Mouse (Mus musculus): ENCODE results near the gene Suco. TPM values are rescaled to one million over a fixed set of nuclear protein-coding genes. Genes with fewer than 3 reads are reported as not detected.

Suco gene
- polyA plus RNA-seq, 1 experiment from 2014 or later: 11.6 TPM

DNA sequence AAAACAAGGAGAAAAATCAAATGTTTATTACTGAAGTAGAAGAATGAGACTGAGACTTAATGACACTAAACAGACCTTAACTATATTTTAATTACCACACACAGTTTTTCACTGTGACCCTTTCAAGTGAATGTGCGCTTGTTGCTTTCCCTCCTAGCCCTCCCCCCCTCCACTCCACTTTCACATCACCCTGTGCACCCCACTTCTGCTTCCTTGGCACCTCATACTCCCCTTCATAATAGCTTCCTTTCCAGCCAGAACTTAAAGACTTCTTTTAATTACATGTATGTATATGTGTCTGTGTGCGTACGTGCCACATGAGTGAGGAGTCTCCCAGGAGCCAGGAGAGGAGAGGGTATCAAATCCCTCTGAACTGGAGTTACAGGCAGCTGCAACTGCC lies 12.3 kb upstream of the Suco start:
- no peaks in the 10 kb centered on the region for H3K9me3 ChIP-seq (replicated peaks)
- no peak overlapping the region for H3K4me3 ChIP-seq
- no peak overlapping the region for H3K4me2 ChIP-seq
- no peak overlapping the region for H3K27ac ChIP-seq
- H3K9ac ChIP-seq: no peak overlapping the region
- H3K36me3 ChIP-seq: no peaks in the 10 kb centered on the region
- H3K27me3 ChIP-seq: no peaks in the 10 kb centered on the region
- WGBS: 93% methylated on average over 3 of the region's 3 CpGs
- H3K4me1 ChIP-seq (replicated peaks): 0 out of 2 replicates have a peak, but pooled peaks cover 4% of the 10 kb centered on the region
- ATAC-seq (replicated peaks; ENCODE audit: insufficient number of reproducible peaks, insufficient read depth, low FRiP score, low read depth): no peak

DNA sequence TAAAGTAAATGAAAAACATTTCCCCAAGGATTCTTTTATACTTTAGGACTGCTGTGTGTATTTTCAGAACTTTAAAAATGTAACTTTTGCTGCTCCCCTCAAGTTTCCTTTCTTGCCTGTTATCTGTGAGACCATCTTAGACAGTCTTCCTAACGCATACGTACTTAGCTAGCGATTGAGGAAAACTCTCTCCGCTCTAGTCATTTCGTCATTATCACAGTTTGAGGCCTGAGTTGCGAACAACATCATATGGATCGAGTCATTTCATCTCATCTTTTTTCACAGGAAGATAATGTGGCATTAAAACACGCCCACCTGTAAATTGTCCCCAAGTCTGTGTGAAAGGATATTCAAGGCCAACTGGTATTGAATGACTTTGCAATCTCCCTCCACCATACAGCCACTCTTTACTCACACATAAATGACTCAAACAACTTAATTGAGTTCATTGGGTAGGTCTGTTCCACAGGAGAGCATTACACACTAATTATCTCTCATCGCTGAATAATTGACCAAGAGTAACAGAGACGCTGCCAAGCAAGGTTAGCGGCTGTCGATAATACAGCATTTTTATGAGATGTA lies 11.3 kb upstream of the Suco start:
- no peak overlapping the region for H3K4me2 ChIP-seq
- WGBS: 83% methylated on average over 12 of the region's 12 CpGs

DNA sequence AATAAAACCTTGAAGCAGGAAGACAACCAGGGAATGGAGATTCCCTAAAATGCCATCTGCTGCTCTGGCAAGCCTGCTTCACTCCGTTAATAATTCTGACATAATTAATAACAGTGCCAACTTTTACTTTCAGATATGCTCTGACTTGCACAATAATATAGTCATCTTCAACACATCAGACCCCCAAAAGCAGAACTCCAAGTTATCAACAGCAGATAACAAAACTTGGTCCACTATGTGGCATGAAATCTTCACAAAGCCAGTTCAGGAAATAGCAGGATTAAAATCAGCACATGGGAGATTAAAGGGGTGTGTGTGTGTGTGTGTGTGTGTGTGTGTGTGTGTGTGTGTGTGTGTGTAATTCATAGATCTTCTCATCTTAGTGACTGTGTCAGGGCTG lies 9.3 kb upstream of the Suco start:
- ATAC-seq (replicated peaks; ENCODE audit: insufficient number of reproducible peaks, insufficient read depth, low FRiP score, low read depth): no peak
- Histone ChIP-seq H3K27ac (no peak overlapping the region), H3K4me1 (replicated peaks) (no peaks in the 10 kb centered on the region), H3K9me3 (replicated peaks) (no peaks in the 10 kb centered on the region), H3K36me3 (no peaks in the 10 kb centered on the region), H3K4me2 (no peak overlapping the region), H3K27me3 (no peaks in the 10 kb centered on the region), H3K9ac (no peak overlapping the region), H3K4me3 (no peak overlapping the region)
- 65% methylated on average over 1 of the region's 1 CpGs for WGBS

More for the DNA sequence above, 11.3 kb upstream of the Suco start:
- Histone ChIP-seq H3K9me3 (replicated peaks) (no peaks in the 10 kb centered on the region), H3K9ac (no peak overlapping the region), H3K27ac (no peak overlapping the region), H3K27me3 (no peaks in the 10 kb centered on the region), H3K4me1 (replicated peaks) (no peaks in the 10 kb centered on the region), H3K36me3 (no peaks in the 10 kb centered on the region), H3K4me3 (no peak overlapping the region)
- ATAC-seq (replicated peaks; ENCODE audit: insufficient number of reproducible peaks, insufficient read depth, low FRiP score, low read depth): no peak

DNA sequence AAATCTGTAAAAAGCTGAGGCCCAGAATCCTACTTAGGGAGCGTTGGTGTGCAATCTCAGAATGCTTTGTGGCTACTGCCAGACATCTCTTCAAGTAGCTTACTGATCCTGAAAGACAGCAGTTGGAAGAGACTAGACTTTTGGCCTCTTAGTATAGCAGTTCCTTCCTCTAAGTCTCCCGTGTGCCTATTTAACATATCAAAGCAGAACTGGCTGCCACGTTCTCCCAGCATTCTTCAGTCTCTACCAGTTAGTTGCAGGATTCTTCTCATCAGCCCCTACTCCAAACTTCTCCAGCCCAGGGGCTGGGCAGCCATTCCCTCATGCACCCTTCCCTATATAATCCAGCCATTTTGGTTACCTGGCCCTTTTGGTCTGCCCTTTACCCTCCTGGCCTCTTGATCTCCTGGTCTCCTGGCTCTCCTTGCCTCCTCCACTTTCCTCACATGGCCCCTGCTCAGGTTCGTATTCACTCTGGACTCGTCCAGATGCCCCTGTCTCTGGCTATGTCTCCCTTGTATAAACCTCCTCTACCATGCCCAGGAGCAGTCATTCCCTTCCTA lies 1.2 kb upstream of the Suco start:
- peaks cover 22% of the 10 kb centered on the region for H3K4me1 ChIP-seq (replicated peaks)
- WGBS: 25% methylated on average over 5 of the region's 5 CpGs
- H3K4me3 ChIP-seq: peak overlapping the region; percentile 96
- H3K36me3 ChIP-seq: no peaks in the 10 kb centered on the region
- no peak for ATAC-seq (replicated peaks; ENCODE audit: insufficient number of reproducible peaks, insufficient read depth, low FRiP score, low read depth)
- no peaks in the 10 kb centered on the region for H3K27me3 ChIP-seq
- peak overlapping the region; percentile 67 for H3K4me2 ChIP-seq
- H3K9ac ChIP-seq: peak overlapping the region; percentile 47
- peak overlapping the region; percentile 38 for H3K27ac ChIP-seq
- no peaks in the 10 kb centered on the region for H3K9me3 ChIP-seq (replicated peaks)

DNA sequence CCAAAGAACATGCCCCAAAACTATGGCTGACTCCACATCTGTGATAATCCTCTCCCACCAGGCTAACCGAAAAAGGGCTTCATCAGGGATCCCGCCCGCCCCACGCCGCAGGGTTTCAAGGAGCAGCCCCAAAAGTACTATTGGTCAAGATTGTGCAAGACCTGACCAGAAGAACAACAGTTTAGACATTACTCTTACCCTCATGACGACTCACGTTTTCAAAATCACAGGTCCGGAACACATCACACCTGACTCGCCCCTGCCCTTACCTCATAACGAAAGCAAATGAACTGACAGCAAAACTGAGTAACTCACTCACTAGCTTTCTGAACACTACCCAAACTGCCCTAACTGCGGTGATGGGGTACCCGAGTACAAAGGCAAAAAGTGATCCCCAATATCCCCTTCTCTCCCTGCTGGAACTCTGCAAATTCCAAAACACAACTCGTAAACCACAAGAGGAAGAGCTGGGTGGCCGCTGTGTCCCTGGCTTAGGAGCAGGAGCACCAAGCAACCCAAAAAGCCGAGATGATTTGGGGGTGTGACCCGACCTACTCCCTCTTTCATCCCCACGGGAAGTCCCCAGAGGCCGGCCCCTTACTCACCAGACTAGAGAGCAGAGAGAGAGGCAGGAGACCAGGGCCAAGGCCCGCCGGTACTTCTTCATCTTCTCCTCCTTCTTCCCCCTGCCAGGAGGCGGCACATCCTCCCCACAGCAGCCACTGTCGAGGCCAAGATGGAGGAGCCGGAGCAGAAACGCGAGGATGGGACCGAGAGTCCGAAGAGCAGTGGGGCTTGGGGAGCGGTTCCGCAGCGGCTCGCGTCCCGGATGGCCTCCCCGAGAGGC lies 553 bp downstream of the Suco start:
- no peaks in the 10 kb centered on the region for H3K36me3 ChIP-seq
- peak overlapping the region; percentile 99 for H3K27ac ChIP-seq
- peak; percentile 36 for ATAC-seq (replicated peaks; ENCODE audit: insufficient number of reproducible peaks, insufficient read depth, low FRiP score, low read depth)
- no peaks in the 10 kb centered on the region for H3K27me3 ChIP-seq
- H3K4me2 ChIP-seq: peak overlapping the region; percentile 65
- peak overlapping the region; percentile 96 for H3K4me3 ChIP-seq
- peaks cover 22% of the 10 kb centered on the region for H3K4me1 ChIP-seq (replicated peaks)
- peak overlapping the region; percentile 89 for H3K9ac ChIP-seq
- H3K9me3 ChIP-seq (replicated peaks): no peaks in the 10 kb centered on the region
- WGBS: under 1% methylated on average over 34 of the region's 34 CpGs

DNA sequence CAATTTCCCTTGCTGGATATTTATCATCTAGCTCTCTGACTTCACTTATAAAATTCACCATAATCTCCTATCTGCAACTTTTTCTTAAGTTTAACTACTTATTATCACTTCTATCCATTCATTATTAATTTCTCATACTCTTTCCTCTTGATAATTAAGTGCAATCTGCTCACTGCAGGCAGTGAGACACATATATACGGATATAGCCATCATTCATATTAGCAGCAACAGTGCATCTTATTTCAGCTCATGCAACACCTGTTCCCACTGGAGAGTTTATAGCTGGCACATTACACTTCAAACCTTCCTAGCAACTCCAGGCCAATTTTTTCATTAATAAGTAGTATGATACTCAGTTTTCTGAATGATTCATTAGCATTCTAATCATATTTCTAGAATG lies 7.1 kb downstream of the Suco start:
- H3K36me3 ChIP-seq: no peaks in the 10 kb centered on the region
- H3K4me2 ChIP-seq: no peak overlapping the region
- no peak overlapping the region for H3K9ac ChIP-seq
- peaks cover 9% of the 10 kb centered on the region for H3K4me1 ChIP-seq (replicated peaks)
- no peak overlapping the region for H3K4me3 ChIP-seq
- no peaks in the 10 kb centered on the region for H3K27me3 ChIP-seq
- no peaks in the 10 kb centered on the region for H3K9me3 ChIP-seq (replicated peaks)
- no peak overlapping the region for H3K27ac ChIP-seq
- WGBS: 68% methylated on average over 1 of the region's 1 CpGs
- no peak for ATAC-seq (replicated peaks; ENCODE audit: insufficient number of reproducible peaks, insufficient read depth, low FRiP score, low read depth)

DNA sequence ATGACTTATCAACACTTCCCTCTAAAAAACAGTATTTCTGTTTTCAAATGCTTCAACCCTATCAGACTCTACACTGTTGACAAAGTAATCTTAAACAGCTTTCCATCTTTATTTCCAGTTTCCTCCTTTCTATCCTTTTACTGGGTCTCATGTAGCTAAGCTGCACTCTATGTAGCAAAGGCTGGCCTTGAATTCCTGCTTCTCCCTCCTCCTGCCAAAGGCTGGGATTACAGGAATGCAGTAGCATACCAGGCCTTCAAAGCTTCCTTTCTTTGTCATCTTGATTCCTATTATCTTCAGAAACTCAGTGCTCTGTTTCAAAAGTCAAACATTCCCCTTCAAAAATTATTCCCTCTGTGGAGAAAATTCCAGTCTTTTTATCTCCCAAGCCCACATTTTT lies 8.1 kb downstream of the Suco start:
- Histone ChIP-seq H3K9me3 (replicated peaks) (no peaks in the 10 kb centered on the region), H3K27me3 (no peaks in the 10 kb centered on the region), H3K4me2 (no peak overlapping the region), H3K4me1 (replicated peaks) (peaks cover 4% of the 10 kb centered on the region), H3K9ac (no peak overlapping the region), H3K27ac (no peak overlapping the region), H3K36me3 (no peaks in the 10 kb centered on the region), H3K4me3 (no peak overlapping the region)
- ATAC-seq (replicated peaks; ENCODE audit: insufficient number of reproducible peaks, insufficient read depth, low FRiP score, low read depth): no peak

DNA sequence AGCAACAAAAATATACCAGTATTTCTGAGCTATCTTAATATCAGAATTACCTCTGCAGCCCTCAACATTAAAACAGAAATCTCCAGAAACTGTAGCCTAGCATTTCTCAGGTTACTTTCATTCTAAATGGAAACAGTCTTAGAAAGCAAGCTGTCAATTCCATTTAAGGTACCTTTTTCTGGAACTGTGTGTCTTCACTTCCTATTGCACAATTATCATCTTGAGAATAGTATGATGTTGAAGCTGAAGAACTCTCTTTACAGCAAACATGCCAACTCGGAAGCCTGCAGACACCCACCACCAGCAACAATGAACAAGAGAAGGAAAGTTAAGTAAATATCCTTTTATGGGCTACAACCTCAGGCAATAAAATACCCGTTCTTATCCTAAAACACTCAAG lies 12.7 kb downstream of the Suco start:
- no peak overlapping the region for H3K9ac ChIP-seq
- H3K27ac ChIP-seq: no peak overlapping the region
- H3K36me3 ChIP-seq: no peaks in the 10 kb centered on the region
- no peak overlapping the region for H3K4me3 ChIP-seq
- no peaks in the 10 kb centered on the region for H3K9me3 ChIP-seq (replicated peaks)
- ATAC-seq (replicated peaks; ENCODE audit: insufficient number of reproducible peaks, insufficient read depth, low FRiP score, low read depth): no peak
- 60% methylated on average over 2 of the region's 2 CpGs for WGBS
- H3K4me1 ChIP-seq (replicated peaks): peaks cover 4% of the 10 kb centered on the region
- H3K27me3 ChIP-seq: no peaks in the 10 kb centered on the region
- H3K4me2 ChIP-seq: no peak overlapping the region

DNA sequence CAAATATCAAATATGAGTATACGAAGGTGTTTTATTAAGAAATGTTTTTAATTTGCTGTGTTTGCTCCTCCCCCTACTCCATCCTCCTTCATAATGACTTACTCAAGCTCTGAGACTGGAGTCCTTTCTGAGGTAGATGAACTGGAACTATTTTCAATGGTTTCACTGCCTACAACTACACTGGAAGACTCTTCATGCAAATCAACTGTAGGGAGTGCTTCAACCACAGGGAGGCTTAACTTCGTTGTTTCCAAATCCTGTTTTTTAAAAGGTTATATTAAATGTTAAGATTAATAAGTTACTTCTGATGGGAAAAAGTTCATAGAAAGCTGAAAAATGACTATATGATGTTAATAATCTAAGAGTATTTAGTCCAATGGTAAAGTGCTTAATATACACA lies 17.2 kb downstream of the Suco start:
- WGBS: 90% methylated on average over 2 of the region's 2 CpGs
- H3K9ac ChIP-seq: no peak overlapping the region
- no peak for ATAC-seq (replicated peaks; ENCODE audit: insufficient number of reproducible peaks, insufficient read depth, low FRiP score, low read depth)
- no peak overlapping the region for H3K4me3 ChIP-seq
- H3K27ac ChIP-seq: no peak overlapping the region
- no peaks in the 10 kb centered on the region for H3K9me3 ChIP-seq (replicated peaks)
- H3K27me3 ChIP-seq: no peaks in the 10 kb centered on the region
- H3K4me2 ChIP-seq: no peak overlapping the region
- peaks cover 12% of the 10 kb centered on the region for H3K36me3 ChIP-seq
- no peaks in the 10 kb centered on the region for H3K4me1 ChIP-seq (replicated peaks)

DNA sequence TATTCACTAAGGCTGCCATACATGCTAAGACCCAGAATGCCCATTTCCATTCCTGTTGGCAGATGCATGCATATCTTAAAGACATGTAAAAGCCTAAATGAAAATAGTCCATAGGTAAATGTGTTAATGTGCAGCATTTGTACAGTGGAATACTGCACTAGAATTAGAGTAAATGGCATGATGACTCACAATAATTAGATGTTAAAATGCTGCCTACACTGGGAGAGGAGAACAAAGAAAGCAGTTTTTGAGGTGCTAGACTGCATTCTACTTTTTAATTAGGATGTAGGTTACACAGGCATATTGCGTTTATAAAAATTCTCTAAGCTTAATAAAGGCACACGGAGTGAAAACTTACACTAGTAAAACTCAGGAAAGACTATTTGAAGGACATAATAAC lies 49.8 kb downstream of the Suco start:
- H3K4me3 ChIP-seq: no peak overlapping the region
- no peak overlapping the region for H3K27ac ChIP-seq
- H3K27me3 ChIP-seq: no peaks in the 10 kb centered on the region
- no peak overlapping the region for H3K4me2 ChIP-seq
- peaks cover 13% of the 10 kb centered on the region for H3K36me3 ChIP-seq
- WGBS: 97% methylated on average over 2 of the region's 2 CpGs
- H3K9me3 ChIP-seq (replicated peaks): no peaks in the 10 kb centered on the region
- ATAC-seq (replicated peaks; ENCODE audit: insufficient number of reproducible peaks, insufficient read depth, low FRiP score, low read depth): no peak
- no peak overlapping the region for H3K9ac ChIP-seq
- H3K4me1 ChIP-seq (replicated peaks): no peaks in the 10 kb centered on the region

DNA sequence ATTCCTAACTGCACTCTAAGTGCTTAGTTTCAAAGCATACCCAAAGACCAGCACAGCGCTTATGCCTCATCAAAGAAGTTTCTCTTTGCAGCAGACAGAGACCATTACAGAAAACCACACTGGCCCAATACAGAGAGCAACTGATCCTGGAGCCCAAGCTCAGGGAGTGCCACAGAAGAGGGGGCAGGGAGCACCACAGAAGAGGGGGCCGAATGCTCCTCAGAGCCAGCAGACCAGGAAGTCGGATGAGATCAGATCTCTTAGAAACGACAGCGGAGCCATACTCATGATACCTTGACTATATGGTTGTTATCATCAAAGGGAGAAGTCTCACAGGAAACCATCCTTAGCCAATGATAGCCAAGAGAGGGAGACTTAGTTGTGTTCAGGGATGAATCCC lies 67.1 kb downstream of the Suco start:
- H3K9me3 ChIP-seq (replicated peaks): no peaks in the 10 kb centered on the region
- no peaks in the 10 kb centered on the region for H3K27me3 ChIP-seq
- no peaks in the 10 kb centered on the region for H3K36me3 ChIP-seq
- H3K9ac ChIP-seq: no peak overlapping the region
- H3K27ac ChIP-seq: no peak overlapping the region
- WGBS: 72% methylated on average over 5 of the region's 5 CpGs
- no peak for ATAC-seq (replicated peaks; ENCODE audit: insufficient number of reproducible peaks, insufficient read depth, low FRiP score, low read depth)
- no peak overlapping the region for H3K4me3 ChIP-seq
- no peak overlapping the region for H3K4me2 ChIP-seq
- no peaks in the 10 kb centered on the region; the same call in 1 of the 2 replicates for H3K4me1 ChIP-seq (replicated peaks)

Data from heart, embryonic 15.5 days (tissue).